Mouse (Mus musculus): Measurements from ENCODE around the gene A930033H14Rik. TPM values are rescaled to one million over a fixed set of nuclear protein-coding genes. Genes with fewer than 3 reads are reported as not detected.

Gene A930033H14Rik
- polyA plus RNA-seq (2021; fragmentation: Nextera tagmentation): 0.30 and 0.38 TPM in 2 replicates
- long read RNA-seq, experiment 1: 0 reads
- long read RNA-seq, experiment 2, transcript A930033H14Rik-201 (2 exons, 2,969 nt): major isoform, 5 of 5 reads
- long read RNA-seq, experiment 2, partial matches to known transcripts: 0 of 5 reads
- long read RNA-seq, experiment 2, other reads (novel, unspliced or antisense): 0 of 5 reads

DNA sequence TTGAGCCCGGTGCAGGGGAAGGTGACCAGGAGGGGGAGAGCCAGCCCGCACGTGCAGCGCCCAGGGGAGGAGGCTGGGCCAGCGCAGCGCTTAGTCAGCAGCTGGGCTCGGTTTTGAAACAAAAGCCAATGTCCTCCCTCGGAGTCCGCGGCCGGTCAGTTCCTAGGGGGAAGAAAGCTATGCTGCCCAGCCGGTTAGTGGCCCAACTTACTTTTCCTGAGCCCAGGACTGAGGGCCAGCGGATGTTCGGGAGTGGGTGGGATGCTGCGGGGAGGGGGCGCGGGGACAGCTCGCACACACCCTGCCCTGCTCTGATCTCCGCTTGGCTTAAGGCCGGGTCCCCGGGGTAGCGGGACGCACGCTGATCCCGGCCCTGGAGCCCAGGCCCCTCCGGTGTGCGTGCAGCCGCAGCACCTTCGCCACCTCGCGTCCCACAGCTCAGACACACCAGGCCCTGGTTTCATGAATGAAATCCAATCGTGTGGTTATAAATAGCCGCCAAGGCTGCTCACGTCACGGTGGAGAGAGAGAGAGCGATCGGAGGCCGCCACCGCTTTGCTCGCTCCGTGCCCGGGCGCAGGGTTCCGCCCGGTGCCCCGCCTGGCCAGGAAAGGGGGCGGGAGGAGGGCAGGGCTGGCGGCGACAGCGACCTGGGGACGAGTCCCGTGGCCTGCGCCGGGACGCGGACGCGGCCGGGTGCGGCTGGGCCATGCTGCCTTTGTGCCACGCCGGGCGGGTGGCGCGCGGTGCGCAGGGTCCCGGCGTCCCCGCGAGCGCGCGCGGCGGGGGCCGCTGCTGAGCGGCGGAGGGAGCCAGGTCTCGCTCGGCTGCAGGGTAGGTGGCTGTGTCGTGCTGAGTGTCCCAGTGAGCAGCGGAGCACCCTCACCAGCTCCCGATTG, at the start of gene A930033H14Rik:
Gene A930033H14Rik (minus strand): TSS at position 557 of the 899 bp plus-strand sequence.

Other genes with a start within 250 kb of the A930033H14Rik start
- gene Rhobtb1, start 61.7 kb downstream of the A930033H14Rik start, polyA plus RNA-seq (2021; fragmentation: Nextera tagmentation): 0.65 and 0.75 TPM in 2 replicates
- gene Cdk1, start 139.8 kb upstream of the A930033H14Rik start, polyA plus RNA-seq (2021; fragmentation: Nextera tagmentation): 0.59 and 1.8 TPM in 2 replicates
- 52.2 and 55.3 TPM in 2 replicates for gene Ank3, start 185.7 kb upstream of the A930033H14Rik start, polyA plus RNA-seq (2021; fragmentation: Nextera tagmentation)

All from layer of hippocampus, adult 6 months (tissue).